Mouse (Mus musculus): Measurements from ENCODE around the gene Immp2l. TPM values are rescaled to one million over a fixed set of nuclear protein-coding genes. Genes with fewer than 3 reads are reported as not detected.

Immp2l gene
- polyA plus RNA-seq, 1 experiment from 2014 or later: 7.4 TPM

DNA sequence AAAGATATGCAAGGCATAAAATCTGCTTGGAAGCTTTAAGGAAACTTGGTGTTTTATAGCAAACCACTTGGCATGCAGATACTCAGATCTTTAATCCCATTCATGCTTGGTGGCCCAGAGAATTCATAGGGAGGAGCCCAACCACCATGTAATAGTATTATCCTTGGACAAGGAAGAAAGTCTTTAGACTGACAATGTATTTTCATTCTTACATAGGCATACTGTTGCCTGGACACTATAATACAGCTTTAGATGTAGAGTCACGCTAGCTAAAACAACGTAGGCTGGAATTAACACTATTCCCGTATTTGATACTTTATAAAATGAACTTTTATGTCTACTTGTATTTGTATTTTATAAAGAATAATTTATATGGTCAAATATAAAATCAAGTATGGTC lies 665.9 kb downstream of the Immp2l start:
- ATAC-seq (ENCODE audit: low FRiP score, low TSS enrichment): no peak
- Histone ChIP-seq H3K27me3 (ENCODE audit: control insufficient read depth, insufficient read depth, low read length) (no peaks in the 10 kb centered on the region), H3K4me3 (ENCODE audit: low read length) (no peak overlapping the region), H3K4me2 (replicated peaks; ENCODE audit: low read depth, low read length) (no peak overlapping the region), H3K9ac (ENCODE audit: low read depth, low read length) (no peak overlapping the region), H3K36me3 (ENCODE audit: control insufficient read depth, insufficient read depth, low read length) (no peaks in the 10 kb centered on the region), H3K4me1 (ENCODE audit: control insufficient read depth, insufficient read depth, low read length) (no peaks in the 10 kb centered on the region), H3K9me3 (ENCODE audit: control insufficient read depth, low read length) (no peaks in the 10 kb centered on the region), H3K27ac (ENCODE audit: low read depth, low read length) (no peak overlapping the region)
- WGBS: 92% methylated on average over 3 of the region's 3 CpGs

DNA sequence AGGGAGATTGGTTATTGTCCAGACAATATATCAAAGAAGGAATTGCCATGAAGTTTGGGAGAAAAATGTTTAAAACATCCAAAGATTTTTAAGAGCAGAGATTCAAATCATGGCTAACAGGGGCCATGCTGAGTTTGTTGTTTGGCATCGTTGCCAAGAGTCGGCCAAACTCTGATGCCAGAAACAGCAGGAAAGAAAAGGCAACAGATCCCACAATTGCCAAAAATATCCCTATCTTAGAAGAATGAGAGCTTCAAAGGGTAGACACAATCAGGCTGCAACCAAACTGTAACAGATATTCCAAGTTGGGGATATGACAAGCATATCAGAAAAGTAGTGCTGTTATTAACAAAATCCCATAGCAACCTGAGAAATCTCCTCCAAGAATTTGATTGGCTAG lies 686.7 kb downstream of the Immp2l start:
- no peaks in the 10 kb centered on the region for H3K9me3 ChIP-seq (ENCODE audit: control insufficient read depth, low read length)
- H3K27ac ChIP-seq (ENCODE audit: low read depth, low read length): no peak overlapping the region
- no peaks in the 10 kb centered on the region for H3K27me3 ChIP-seq (ENCODE audit: control insufficient read depth, insufficient read depth, low read length)
- H3K4me3 ChIP-seq (ENCODE audit: low read length): no peak overlapping the region
- no peak overlapping the region for H3K9ac ChIP-seq (ENCODE audit: low read depth, low read length)
- H3K4me2 ChIP-seq (replicated peaks; ENCODE audit: low read depth, low read length): no peak overlapping the region
- no peaks in the 10 kb centered on the region for H3K4me1 ChIP-seq (ENCODE audit: control insufficient read depth, insufficient read depth, low read length)
- no peaks in the 10 kb centered on the region for H3K36me3 ChIP-seq (ENCODE audit: control insufficient read depth, insufficient read depth, low read length)
- 94% methylated on average over 2 of the region's 2 CpGs for WGBS
- ATAC-seq (ENCODE audit: low FRiP score, low TSS enrichment): no peak

DNA sequence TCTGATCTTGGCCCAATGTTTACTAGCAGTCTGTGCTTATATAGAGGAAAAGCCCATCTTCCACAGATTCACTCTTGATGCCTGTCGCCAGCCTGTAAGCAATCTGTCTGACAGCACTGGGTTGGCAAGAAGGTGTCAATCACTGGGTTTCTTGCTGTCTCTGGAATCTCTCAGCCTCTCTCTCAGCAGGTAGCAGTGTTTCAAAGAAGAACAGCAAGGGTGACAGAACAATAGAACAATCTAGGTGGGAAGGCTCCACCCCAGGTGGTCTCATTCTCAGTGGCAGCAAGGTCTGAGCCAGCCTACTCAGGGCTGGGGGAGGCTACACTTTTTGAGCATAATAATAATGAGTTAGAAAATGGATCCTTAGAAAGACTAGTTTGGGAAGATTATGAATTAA lies 693.1 kb downstream of the Immp2l start:
- Histone ChIP-seq H3K9ac (ENCODE audit: low read depth, low read length) (no peak overlapping the region), H3K4me2 (replicated peaks; ENCODE audit: low read depth, low read length) (no peak overlapping the region), H3K36me3 (ENCODE audit: control insufficient read depth, insufficient read depth, low read length) (no peaks in the 10 kb centered on the region), H3K4me1 (ENCODE audit: control insufficient read depth, insufficient read depth, low read length) (no peaks in the 10 kb centered on the region), H3K9me3 (ENCODE audit: control insufficient read depth, low read length) (peaks cover 3% of the 10 kb centered on the region; the same call in 1 of the 2 replicates), H3K27me3 (ENCODE audit: control insufficient read depth, insufficient read depth, low read length) (no peaks in the 10 kb centered on the region), H3K27ac (ENCODE audit: low read depth, low read length) (no peak overlapping the region), H3K4me3 (ENCODE audit: low read length) (no peak overlapping the region)
- 44% methylated on average over 1 of the region's 1 CpGs for WGBS
- no peak for ATAC-seq (ENCODE audit: low FRiP score, low TSS enrichment)

DNA sequence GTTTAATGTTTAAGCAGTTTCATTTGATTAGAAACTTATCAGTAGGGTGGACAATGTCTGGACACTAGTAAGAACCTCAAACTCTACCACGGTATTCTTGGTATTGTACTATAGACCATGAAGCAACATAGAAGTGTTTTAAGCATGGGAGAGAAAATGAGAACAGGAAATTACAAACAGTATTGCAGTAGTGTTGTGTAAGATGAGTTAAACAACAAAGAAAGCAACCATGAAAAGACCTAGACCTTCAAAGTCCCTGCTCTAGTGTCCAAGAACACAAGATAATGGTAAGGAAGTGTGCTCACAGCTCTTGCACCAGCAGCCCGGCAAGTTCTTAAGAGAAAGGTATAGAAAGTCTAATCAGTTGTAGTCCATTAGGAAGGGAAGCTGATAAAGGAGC lies 700.7 kb downstream of the Immp2l start:
- H3K9me3 ChIP-seq (ENCODE audit: control insufficient read depth, low read length): no peaks in the 10 kb centered on the region
- no peaks in the 10 kb centered on the region for H3K27me3 ChIP-seq (ENCODE audit: control insufficient read depth, insufficient read depth, low read length)
- 85% methylated on average over 2 of the region's 2 CpGs for WGBS
- ATAC-seq (ENCODE audit: low FRiP score, low TSS enrichment): no peak
- H3K4me2 ChIP-seq (replicated peaks; ENCODE audit: low read depth, low read length): no peak overlapping the region
- no peaks in the 10 kb centered on the region for H3K36me3 ChIP-seq (ENCODE audit: control insufficient read depth, insufficient read depth, low read length)
- H3K4me3 ChIP-seq (ENCODE audit: low read length): no peak overlapping the region
- no peak overlapping the region for H3K9ac ChIP-seq (ENCODE audit: low read depth, low read length)
- no peaks in the 10 kb centered on the region for H3K4me1 ChIP-seq (ENCODE audit: control insufficient read depth, insufficient read depth, low read length)
- no peak overlapping the region for H3K27ac ChIP-seq (ENCODE audit: low read depth, low read length)

DNA sequence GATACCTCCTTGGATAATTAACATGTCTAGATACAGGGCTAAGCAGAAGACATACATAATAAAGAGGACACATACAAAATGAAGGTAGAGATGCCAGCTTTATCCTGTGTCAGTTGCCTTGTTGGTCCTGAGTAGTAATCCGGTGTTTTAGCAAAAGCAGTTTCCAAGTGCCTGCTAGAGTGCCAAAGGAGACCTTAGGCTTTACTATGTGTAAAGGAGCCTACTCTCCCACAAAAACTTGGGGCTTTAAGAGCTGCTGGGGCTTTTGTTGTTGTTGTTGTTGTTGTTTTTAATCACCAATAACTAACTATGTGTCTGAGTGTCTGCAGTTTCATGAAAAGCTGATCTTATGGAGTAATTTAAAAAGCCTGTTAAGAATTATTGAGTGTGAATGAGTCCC lies 702.8 kb downstream of the Immp2l start:
- H3K4me3 ChIP-seq (ENCODE audit: low read length): no peak overlapping the region
- no peaks in the 10 kb centered on the region for H3K9me3 ChIP-seq (ENCODE audit: control insufficient read depth, low read length)
- ATAC-seq (ENCODE audit: low FRiP score, low TSS enrichment): no peak
- no peak overlapping the region for H3K27ac ChIP-seq (ENCODE audit: low read depth, low read length)
- 80% methylated on average over 1 of the region's 1 CpGs for WGBS
- no peaks in the 10 kb centered on the region for H3K36me3 ChIP-seq (ENCODE audit: control insufficient read depth, insufficient read depth, low read length)
- H3K9ac ChIP-seq (ENCODE audit: low read depth, low read length): no peak overlapping the region
- no peak overlapping the region for H3K4me2 ChIP-seq (replicated peaks; ENCODE audit: low read depth, low read length)
- H3K27me3 ChIP-seq (ENCODE audit: control insufficient read depth, insufficient read depth, low read length): no peaks in the 10 kb centered on the region
- no peaks in the 10 kb centered on the region for H3K4me1 ChIP-seq (ENCODE audit: control insufficient read depth, insufficient read depth, low read length)

DNA sequence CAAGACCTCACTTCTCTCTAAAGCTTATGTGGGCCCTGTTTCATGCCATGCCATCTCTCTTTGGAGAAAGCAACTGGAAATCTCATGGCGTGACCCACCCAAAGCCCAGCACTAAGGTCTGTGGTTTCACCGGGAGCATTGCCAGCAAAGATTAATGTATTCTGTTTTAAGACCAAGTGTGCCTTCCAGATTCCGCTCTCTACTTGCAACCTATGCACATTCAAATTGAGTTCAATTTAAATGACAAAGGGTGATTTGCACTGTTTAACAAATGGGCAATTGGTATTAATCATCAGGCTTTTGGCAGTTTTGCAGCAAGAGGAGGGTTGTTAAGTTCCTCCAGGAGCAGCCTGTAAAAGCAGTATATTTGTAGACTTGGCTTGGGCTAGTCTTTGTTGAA lies 703.3 kb downstream of the Immp2l start:
- Histone ChIP-seq H3K4me3 (ENCODE audit: low read length) (no peak overlapping the region), H3K9ac (ENCODE audit: low read depth, low read length) (no peak overlapping the region), H3K4me1 (ENCODE audit: control insufficient read depth, insufficient read depth, low read length) (no peaks in the 10 kb centered on the region), H3K27ac (ENCODE audit: low read depth, low read length) (no peak overlapping the region), H3K9me3 (ENCODE audit: control insufficient read depth, low read length) (no peaks in the 10 kb centered on the region), H3K27me3 (ENCODE audit: control insufficient read depth, insufficient read depth, low read length) (no peaks in the 10 kb centered on the region), H3K36me3 (ENCODE audit: control insufficient read depth, insufficient read depth, low read length) (no peaks in the 10 kb centered on the region), H3K4me2 (replicated peaks; ENCODE audit: low read depth, low read length) (no peak overlapping the region)
- no peak for ATAC-seq (ENCODE audit: low FRiP score, low TSS enrichment)
- 52% methylated on average over 3 of the region's 3 CpGs for WGBS

DNA sequence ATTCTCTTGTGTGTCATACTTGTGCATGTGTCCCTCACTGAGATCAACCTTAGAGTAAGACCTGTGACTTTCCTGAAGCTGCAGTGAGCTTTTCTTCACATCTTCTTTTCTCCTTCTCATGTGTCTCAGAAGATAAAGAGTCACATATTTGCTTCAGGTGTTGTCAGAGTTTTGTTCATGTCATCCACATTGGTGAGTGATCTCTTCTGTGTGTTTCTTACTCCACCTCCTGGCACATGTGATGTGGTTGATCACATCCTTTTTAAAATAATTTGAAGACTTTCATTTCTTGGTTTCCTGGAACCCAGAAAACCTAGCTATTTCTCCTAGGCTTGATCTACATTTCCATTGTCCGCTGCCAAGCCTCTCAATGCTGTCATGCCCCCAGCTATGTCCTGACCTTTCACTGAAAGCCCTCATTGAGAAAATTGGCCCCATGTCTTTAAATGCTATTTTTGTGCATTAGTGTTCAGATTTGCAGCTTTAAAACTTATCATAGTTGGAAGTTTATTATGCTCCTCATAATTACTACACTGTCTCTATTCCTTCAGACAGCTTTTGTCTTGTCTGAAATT lies 704.0 kb downstream of the Immp2l start:
- no peak overlapping the region for H3K4me3 ChIP-seq (ENCODE audit: low read length)
- 94% methylated on average over 1 of the region's 1 CpGs for WGBS
- H3K9ac ChIP-seq (ENCODE audit: low read depth, low read length): no peak overlapping the region
- no peaks in the 10 kb centered on the region for H3K27me3 ChIP-seq (ENCODE audit: control insufficient read depth, insufficient read depth, low read length)
- no peaks in the 10 kb centered on the region for H3K36me3 ChIP-seq (ENCODE audit: control insufficient read depth, insufficient read depth, low read length)
- ATAC-seq (ENCODE audit: low FRiP score, low TSS enrichment): no peak
- H3K27ac ChIP-seq (ENCODE audit: low read depth, low read length): no peak overlapping the region
- no peaks in the 10 kb centered on the region for H3K4me1 ChIP-seq (ENCODE audit: control insufficient read depth, insufficient read depth, low read length)
- H3K9me3 ChIP-seq (ENCODE audit: control insufficient read depth, low read length): no peaks in the 10 kb centered on the region
- no peak overlapping the region for H3K4me2 ChIP-seq (replicated peaks; ENCODE audit: low read depth, low read length)

DNA sequence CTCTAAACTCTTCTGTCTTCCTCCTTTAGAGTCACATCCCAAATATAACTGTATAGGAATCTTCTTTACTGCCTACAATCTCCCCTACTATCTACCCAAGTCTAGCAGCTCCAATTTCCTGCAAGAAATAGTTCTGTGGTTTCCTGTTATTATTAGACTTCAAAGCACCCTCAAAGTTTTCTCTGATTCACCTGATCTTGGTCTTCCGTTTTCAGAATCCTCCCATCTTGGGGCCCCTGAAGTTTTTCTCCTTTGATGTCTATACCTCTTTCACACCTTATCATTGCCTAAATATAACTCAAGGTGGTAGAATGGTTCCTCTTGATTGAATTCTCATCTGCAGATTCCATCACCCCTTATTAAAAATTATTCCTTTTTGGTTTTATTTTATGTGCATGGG lies 704.6 kb downstream of the Immp2l start:
- WGBS: 47% methylated on average over 1 of the region's 1 CpGs
- H3K27me3 ChIP-seq (ENCODE audit: control insufficient read depth, insufficient read depth, low read length): no peaks in the 10 kb centered on the region
- no peak for ATAC-seq (ENCODE audit: low FRiP score, low TSS enrichment)

DNA sequence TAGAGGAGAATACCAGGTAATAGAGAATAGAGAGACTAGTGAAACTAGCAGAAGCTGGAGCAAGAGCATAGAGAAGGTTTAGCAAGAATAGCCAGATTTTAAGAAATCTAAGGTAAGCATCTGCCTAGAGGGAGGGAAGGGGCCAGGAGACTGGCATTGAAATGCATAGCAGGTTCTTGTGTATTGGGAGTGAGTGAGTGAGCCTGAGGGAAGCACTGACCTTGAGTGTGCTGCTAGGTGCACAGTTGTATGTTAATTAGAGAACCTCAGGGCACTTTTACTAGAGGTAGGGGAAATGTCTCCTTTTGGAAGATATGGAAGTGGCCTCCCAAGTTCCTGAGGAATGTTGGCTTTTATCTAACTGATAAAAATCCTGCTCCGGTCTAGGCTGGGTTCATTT lies 705.9 kb downstream of the Immp2l start:
- no peak overlapping the region for H3K27ac ChIP-seq (ENCODE audit: low read depth, low read length)
- no peaks in the 10 kb centered on the region for H3K4me1 ChIP-seq (ENCODE audit: control insufficient read depth, insufficient read depth, low read length)
- 85% methylated on average over 1 of the region's 1 CpGs for WGBS

More for the DNA sequence above, 704.6 kb downstream of the Immp2l start:
- no peaks in the 10 kb centered on the region for H3K4me1 ChIP-seq (ENCODE audit: control insufficient read depth, insufficient read depth, low read length)
- H3K4me3 ChIP-seq (ENCODE audit: low read length): no peak overlapping the region
- H3K9ac ChIP-seq (ENCODE audit: low read depth, low read length): no peak overlapping the region
- no peaks in the 10 kb centered on the region for H3K9me3 ChIP-seq (ENCODE audit: control insufficient read depth, low read length)
- H3K27ac ChIP-seq (ENCODE audit: low read depth, low read length): no peak overlapping the region
- no peak overlapping the region for H3K4me2 ChIP-seq (replicated peaks; ENCODE audit: low read depth, low read length)
- H3K36me3 ChIP-seq (ENCODE audit: control insufficient read depth, insufficient read depth, low read length): no peaks in the 10 kb centered on the region

More for the DNA sequence above, 705.9 kb downstream of the Immp2l start:
- Histone ChIP-seq H3K9me3 (ENCODE audit: control insufficient read depth, low read length) (no peaks in the 10 kb centered on the region), H3K9ac (ENCODE audit: low read depth, low read length) (no peak overlapping the region), H3K27me3 (ENCODE audit: control insufficient read depth, insufficient read depth, low read length) (no peaks in the 10 kb centered on the region), H3K4me2 (replicated peaks; ENCODE audit: low read depth, low read length) (no peak overlapping the region), H3K36me3 (ENCODE audit: control insufficient read depth, insufficient read depth, low read length) (no peaks in the 10 kb centered on the region), H3K4me3 (ENCODE audit: low read length) (no peak overlapping the region)
- ATAC-seq (ENCODE audit: low FRiP score, low TSS enrichment): no peak
